Mouse (Mus musculus): Measurements from ENCODE around the gene Psmb2.

- TF ChIP-seq CTCF (conservative IDR thresholded peaks at IDR 0.05 in 1 of 2, IDR thresholded peaks at IDR 0.05 in 1 of 2; ENCODE audit: low read depth in 2 of 2, low read length in 2 of 2), result no peak
- no peak for TF ChIP-seq ZMIZ1 (IDR thresholded peaks at IDR 0.05; ENCODE audit: low read depth, low read length)
- no peak for TF ChIP-seq POLR2A (IDR thresholded peaks at IDR 0.05; ENCODE audit: low read depth, low read length)
These were observed 5.7 kb downstream of the Psmb2 start for GRCm38 (mm10) chr4:126683084-126683483.
